Mouse (Mus musculus): ENCODE results near the gene Mical1. TPM values are rescaled to one million over a fixed set of nuclear protein-coding genes. Genes with fewer than 3 reads are reported as not detected.

The Mical1 gene
- polyA plus RNA-seq, 1 experiment from 2014 or later = 4.3 TPM

- Histone ChIP-seq H3K27me3 (ENCODE audit: insufficient read depth, low read length) (no peaks in the 10 kb centered on the region), H3K36me3 (replicated peaks; ENCODE audit: insufficient read depth, low read length) (no peaks in the 10 kb centered on the region), H3K27ac (ENCODE audit: low read depth) (no peak overlapping the region), H3K4me2 (ENCODE audit: low read depth, low read length) (no peak overlapping the region), H3K9ac (replicated peaks) (no peak overlapping the region), H3K9me3 (ENCODE audit: low read length) (no peaks in the 10 kb centered on the region), H3K4me1 (ENCODE audit: insufficient read depth) (no peaks in the 10 kb centered on the region), H3K4me3 (ENCODE audit: low read depth, low read length) (no peak overlapping the region)
- TF ChIP-seq EP300 (IDR thresholded peaks at IDR 0.05; ENCODE audit: low read depth) (no peak), CTCF (IDR thresholded peaks at IDR 0.05; ENCODE audit: low read depth) (peak; percentile 76)
- 51% methylated on average over 2 of the region's 2 CpGs for WGBS (ENCODE audit: insufficient replicate concordance)
- ATAC-seq (no peak), DNase-seq (peak; percentile 42)
Observed at GRCm38 (mm10) chr10:41509160-41509559, 33.0 kb downstream of the Mical1 start.

- WGBS (ENCODE audit: insufficient replicate concordance) = 73% methylated on average over 4 of the region's 4 CpGs
- TF ChIP-seq CTCF (IDR thresholded peaks at IDR 0.05; ENCODE audit: low read depth) (no peak), EP300 (IDR thresholded peaks at IDR 0.05; ENCODE audit: low read depth) (no peak)
- Histone ChIP-seq H3K4me1 (ENCODE audit: insufficient read depth) (peaks cover 5% of the 10 kb centered on the region), H3K27me3 (ENCODE audit: insufficient read depth, low read length) (no peaks in the 10 kb centered on the region), H3K9me3 (ENCODE audit: low read length) (no peaks in the 10 kb centered on the region), H3K4me2 (ENCODE audit: low read depth, low read length) (no peak overlapping the region), H3K36me3 (replicated peaks; ENCODE audit: insufficient read depth, low read length) (no peaks in the 10 kb centered on the region), H3K9ac (replicated peaks) (no peak overlapping the region), H3K4me3 (ENCODE audit: low read depth, low read length) (no peak overlapping the region), H3K27ac (ENCODE audit: low read depth) (no peak overlapping the region)
- DNase-seq = no peak
- no peak for ATAC-seq
Observed at GRCm38 (mm10) chr10:41514301-41514700, 38.2 kb downstream of the Mical1 start.

GRCm38 (mm10) chr10:41514921-41515320 lies 38.8 kb downstream of the Mical1 start:
- DNase-seq = no peak
- no peaks in the 10 kb centered on the region for H3K27me3 ChIP-seq (ENCODE audit: insufficient read depth, low read length)
- H3K9me3 ChIP-seq (ENCODE audit: low read length) = no peaks in the 10 kb centered on the region
- H3K4me1 ChIP-seq (ENCODE audit: insufficient read depth) = peaks cover 5% of the 10 kb centered on the region
- ATAC-seq = no peak
- H3K4me2 ChIP-seq (ENCODE audit: low read depth, low read length) = no peak overlapping the region
- no peaks in the 10 kb centered on the region for H3K36me3 ChIP-seq (replicated peaks; ENCODE audit: insufficient read depth, low read length)
- TF ChIP-seq CTCF (IDR thresholded peaks at IDR 0.05; ENCODE audit: low read depth) (no peak), EP300 (IDR thresholded peaks at IDR 0.05; ENCODE audit: low read depth) (no peak)
- H3K4me3 ChIP-seq (ENCODE audit: low read depth, low read length) = no peak overlapping the region
- no peak overlapping the region for H3K27ac ChIP-seq (ENCODE audit: low read depth)
- H3K9ac ChIP-seq (replicated peaks) = no peak overlapping the region

GRCm38 (mm10) chr10:41518508-41518980 lies 42.4 kb downstream of the Mical1 start:
- TF ChIP-seq EP300 (IDR thresholded peaks at IDR 0.05; ENCODE audit: low read depth) = no peak
- TF ChIP-seq CTCF (IDR thresholded peaks at IDR 0.05; ENCODE audit: low read depth) = peak; percentile 80
- H3K4me2 ChIP-seq (ENCODE audit: low read depth, low read length) = peak overlapping the region; percentile 71
- WGBS (ENCODE audit: insufficient replicate concordance) = under 1% methylated on average over 23 of the region's 23 CpGs
- no peaks in the 10 kb centered on the region for H3K27me3 ChIP-seq (ENCODE audit: insufficient read depth, low read length)
- H3K27ac ChIP-seq (ENCODE audit: low read depth) = peak overlapping the region; percentile 98
- H3K4me1 ChIP-seq (ENCODE audit: insufficient read depth) = peaks cover 27% of the 10 kb centered on the region
- H3K9me3 ChIP-seq (ENCODE audit: low read length) = no peaks in the 10 kb centered on the region
- peak; percentile 79 for DNase-seq
- H3K9ac ChIP-seq (replicated peaks) = peak overlapping the region; percentile 97
- H3K36me3 ChIP-seq (replicated peaks; ENCODE audit: insufficient read depth, low read length) = peaks cover 8% of the 10 kb centered on the region; the same call in 1 of the 2 replicates
- peak; percentile 69 for ATAC-seq
- H3K4me3 ChIP-seq (ENCODE audit: low read depth, low read length) = peak overlapping the region; percentile 99

GRCm38 (mm10) chr10:41518981-41519618 lies 43.0 kb downstream of the Mical1 start, which contains the start of gene Cd164:
Gene Cd164 (plus strand): TSS chr10:41519414.
- peak within 1 kb of the TSS; percentile 98 for H3K27ac ChIP-seq (ENCODE audit: low read depth)
- H3K9ac ChIP-seq (replicated peaks) = peak within 1 kb of the TSS; percentile 97
- peaks cover 8% of the 10 kb centered on the region for H3K36me3 ChIP-seq (replicated peaks; ENCODE audit: insufficient read depth, low read length)
- H3K4me2 ChIP-seq (ENCODE audit: low read depth, low read length) = peak within 1 kb of the TSS; percentile 71
- peak; percentile 89 for ATAC-seq
- peaks cover 28% of the 10 kb centered on the region for H3K4me1 ChIP-seq (ENCODE audit: insufficient read depth)
- no peaks in the 10 kb centered on the region for H3K9me3 ChIP-seq (ENCODE audit: low read length)
- H3K4me3 ChIP-seq (ENCODE audit: low read depth, low read length) = peak within 1 kb of the TSS; percentile 99
- no peaks in the 10 kb centered on the region for H3K27me3 ChIP-seq (ENCODE audit: insufficient read depth, low read length)
- 2% methylated on average over 60 of the region's 69 CpGs for WGBS (ENCODE audit: insufficient replicate concordance)
- DNase-seq = peak; percentile 95
- 0 out of 2 replicates have a peak, but pooled peaks have one; percentile 41 for TF ChIP-seq EP300 (IDR thresholded peaks at IDR 0.05; ENCODE audit: low read depth)
- 0 out of 2 replicates have a peak, but pooled peaks have one; percentile 0 for TF ChIP-seq CTCF (IDR thresholded peaks at IDR 0.05; ENCODE audit: low read depth)

- TF ChIP-seq CTCF (IDR thresholded peaks at IDR 0.05; ENCODE audit: low read depth) (no peak), EP300 (IDR thresholded peaks at IDR 0.05; ENCODE audit: low read depth) (no peak)
- peak overlapping the region; percentile 98 for H3K27ac ChIP-seq (ENCODE audit: low read depth)
- WGBS (ENCODE audit: insufficient replicate concordance) = under 1% methylated on average over 64 of the region's 65 CpGs
- no peaks in the 10 kb centered on the region for H3K27me3 ChIP-seq (ENCODE audit: insufficient read depth, low read length)
- peak; percentile 71 for DNase-seq
- H3K4me1 ChIP-seq (ENCODE audit: insufficient read depth) = peaks cover 28% of the 10 kb centered on the region
- peak overlapping the region; percentile 97 for H3K9ac ChIP-seq (replicated peaks)
- peak overlapping the region; percentile 71 for H3K4me2 ChIP-seq (ENCODE audit: low read depth, low read length)
- peaks cover 12% of the 10 kb centered on the region for H3K36me3 ChIP-seq (replicated peaks; ENCODE audit: insufficient read depth, low read length)
- H3K4me3 ChIP-seq (ENCODE audit: low read depth, low read length) = peak overlapping the region; percentile 99
- peak; percentile 35 for ATAC-seq
- H3K9me3 ChIP-seq (ENCODE audit: low read length) = no peaks in the 10 kb centered on the region
Observed at GRCm38 (mm10) chr10:41519640-41520409, 43.7 kb downstream of the Mical1 start.
